Mouse (Mus musculus): ENCODE results near the gene Ildr1. TPM values are rescaled to one million over a fixed set of nuclear protein-coding genes. Genes with fewer than 3 reads are reported as not detected.
A peak's percentile ranks its signal among the peaks of the same experiment; 100 is the strongest.

Ildr1 gene
- polyA plus RNA-seq (2016; fragmentation: Nextera tagmentation; extraction: Ambion mirVana), result 1.0 and 1.7 TPM in 2 replicates

DNA sequence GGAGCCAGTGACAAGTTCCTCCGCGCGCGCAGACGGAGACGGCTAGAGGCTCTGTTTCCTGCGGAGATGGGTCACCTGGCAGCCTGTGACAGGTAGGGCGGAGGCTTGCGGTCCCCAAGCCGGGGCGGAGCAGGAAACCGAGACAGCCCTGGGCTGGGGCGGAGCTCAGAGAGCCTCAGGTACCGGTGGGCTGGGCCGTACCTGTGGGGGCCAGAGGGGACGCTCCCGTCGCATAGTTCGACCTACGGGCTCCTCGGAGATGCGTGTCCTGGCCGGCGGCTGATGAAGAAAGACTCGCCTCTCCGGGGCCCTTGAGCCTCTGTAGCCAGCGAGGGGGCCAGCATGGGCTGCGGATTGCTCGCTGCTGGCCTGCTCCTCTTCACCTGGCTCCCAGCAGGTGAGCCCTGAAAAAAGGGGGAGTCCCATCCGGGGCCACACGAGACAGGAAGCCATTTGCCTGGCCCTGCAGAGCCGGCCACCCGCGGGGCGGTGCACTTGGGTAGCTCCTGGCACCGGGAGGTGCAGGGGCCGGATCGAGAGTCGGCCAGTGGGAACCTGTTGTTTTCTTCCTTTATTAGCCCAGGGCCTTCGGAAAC is at the start of gene Ildr1:
Gene Ildr1 (plus strand): TSS at position 161 of the 596 bp plus-strand sequence.
- WGBS, result 1% methylated on average over 40 of the region's 40 CpGs
- peak within 1 kb of the TSS; percentile 70 for H3K27ac ChIP-seq (replicated peaks)
- peaks cover 8% of the 10 kb centered on the region for H3K4me1 ChIP-seq
- no peaks in the 10 kb centered on the region for H3K36me3 ChIP-seq (replicated peaks)
- no peaks in the 10 kb centered on the region for H3K9me3 ChIP-seq
- peak; percentile 53 for DNase-seq (ENCODE audit: low spot score)
- H3K4me3 ChIP-seq, result peak within 1 kb of the TSS; percentile 63
- peaks cover 42% of the 10 kb centered on the region for H3K27me3 ChIP-seq (replicated peaks; ENCODE audit: low read depth, poor library complexity, severe bottlenecking)

- Histone ChIP-seq H3K36me3 (replicated peaks) (no peaks in the 10 kb centered on the region), H3K9me3 (no peaks in the 10 kb centered on the region), H3K27ac (replicated peaks) (no peak overlapping the region), H3K4me3 (no peak overlapping the region), H3K4me1 (no peaks in the 10 kb centered on the region), H3K27me3 (replicated peaks; ENCODE audit: low read depth, poor library complexity, severe bottlenecking) (no peaks in the 10 kb centered on the region)
- DNase-seq (ENCODE audit: low spot score), result no peak
- 88% methylated on average over 6 of the region's 6 CpGs for WGBS
These were observed 48.7 kb upstream of the Ildr1 start for GRCm38 (mm10) chr16:36645124-36645523.

- DNase-seq (ENCODE audit: low spot score), result no peak
- 43% methylated on average over 3 of the region's 3 CpGs for WGBS
These were observed 44.5 kb upstream of the Ildr1 start for GRCm38 (mm10) chr16:36649304-36649703.

GRCm38 (mm10) chr16:36650511-36650910 is 43.3 kb upstream of the Ildr1 start:
- Histone ChIP-seq H3K4me3 (no peak overlapping the region), H3K27me3 (replicated peaks; ENCODE audit: low read depth, poor library complexity, severe bottlenecking) (no peaks in the 10 kb centered on the region), H3K36me3 (replicated peaks) (no peaks in the 10 kb centered on the region), H3K27ac (replicated peaks) (no peak overlapping the region), H3K9me3 (no peaks in the 10 kb centered on the region), H3K4me1 (no peaks in the 10 kb centered on the region)
- 87% methylated on average over 4 of the region's 4 CpGs for WGBS
- DNase-seq (ENCODE audit: low spot score), result no peak

More at GRCm38 (mm10) chr16:36649304-36649703, 44.5 kb upstream of the Ildr1 start:
- no peak overlapping the region for H3K27ac ChIP-seq (replicated peaks)
- no peaks in the 10 kb centered on the region for H3K27me3 ChIP-seq (replicated peaks; ENCODE audit: low read depth, poor library complexity, severe bottlenecking)
- no peak overlapping the region for H3K4me3 ChIP-seq
- no peaks in the 10 kb centered on the region for H3K9me3 ChIP-seq
- H3K36me3 ChIP-seq (replicated peaks), result no peaks in the 10 kb centered on the region
- H3K4me1 ChIP-seq, result no peaks in the 10 kb centered on the region

DNA sequence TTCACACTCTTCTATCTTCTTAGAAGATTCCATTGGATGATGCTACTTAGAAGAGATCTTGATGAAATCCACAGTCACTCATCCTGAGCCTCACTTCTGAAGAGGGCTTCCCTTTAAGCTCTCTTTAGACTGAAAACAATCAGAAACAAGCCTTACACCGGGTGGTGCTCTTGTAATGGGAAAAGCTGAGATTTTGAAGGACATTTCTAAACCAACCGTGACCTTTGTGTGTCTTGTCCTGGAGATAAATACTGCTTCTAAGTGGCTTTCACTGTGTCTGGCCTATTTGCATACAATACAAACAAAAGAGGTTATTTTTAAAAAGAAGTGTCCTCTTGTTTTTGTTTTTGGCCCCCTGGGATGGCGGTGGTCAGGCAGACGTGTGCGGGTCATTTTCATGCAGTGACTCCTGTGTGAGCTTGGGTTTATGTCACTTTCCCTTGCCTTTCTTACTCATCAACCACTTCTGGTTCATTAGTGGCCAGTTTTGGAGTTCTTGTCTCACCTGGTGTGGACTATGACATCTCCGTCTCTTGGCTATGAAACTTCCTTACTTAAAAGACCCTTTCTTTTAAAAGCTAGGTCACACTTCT is 42.5 kb upstream of the Ildr1 start:
- Histone ChIP-seq H3K36me3 (replicated peaks) (no peaks in the 10 kb centered on the region), H3K9me3 (no peaks in the 10 kb centered on the region), H3K27me3 (replicated peaks; ENCODE audit: low read depth, poor library complexity, severe bottlenecking) (no peaks in the 10 kb centered on the region), H3K4me3 (no peak overlapping the region), H3K27ac (replicated peaks) (no peak overlapping the region), H3K4me1 (no peaks in the 10 kb centered on the region)
- 64% methylated on average over 6 of the region's 6 CpGs for WGBS
- DNase-seq (ENCODE audit: low spot score), result no peak

- DNase-seq (ENCODE audit: low spot score), result no peak
- peaks cover 7% of the 10 kb centered on the region; the same call in 1 of the 2 replicates for H3K9me3 ChIP-seq
- H3K4me3 ChIP-seq, result no peak overlapping the region
- WGBS, result 89% methylated on average over 1 of the region's 1 CpGs
- no peaks in the 10 kb centered on the region for H3K36me3 ChIP-seq (replicated peaks)
- no peaks in the 10 kb centered on the region for H3K27me3 ChIP-seq (replicated peaks; ENCODE audit: low read depth, poor library complexity, severe bottlenecking)
- H3K4me1 ChIP-seq, result no peaks in the 10 kb centered on the region
- no peak overlapping the region for H3K27ac ChIP-seq (replicated peaks)
These were observed 38.6 kb upstream of the Ildr1 start for GRCm38 (mm10) chr16:36655199-36655598.

DNA sequence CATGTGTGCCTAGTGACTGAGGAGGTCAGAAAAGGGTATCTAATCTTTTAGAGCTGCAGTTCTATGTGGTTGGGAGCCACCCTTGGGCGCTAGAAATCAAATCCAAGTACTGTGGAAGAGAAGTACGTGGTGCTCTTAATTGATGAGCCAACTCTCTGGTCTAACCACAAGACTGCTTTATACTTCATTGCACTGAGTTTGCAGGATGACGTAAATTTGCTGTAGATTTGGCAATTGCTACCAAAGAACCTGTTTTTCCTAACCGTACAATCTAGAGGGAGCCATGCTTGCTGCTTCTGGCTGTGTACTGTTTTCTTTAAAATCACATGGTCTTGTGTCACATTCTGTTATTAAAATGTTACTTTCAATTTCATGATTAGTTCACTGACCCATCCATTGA is 37.9 kb upstream of the Ildr1 start:
- 89% methylated on average over 4 of the region's 4 CpGs for WGBS
- Histone ChIP-seq H3K4me3 (no peak overlapping the region), H3K27ac (replicated peaks) (no peak overlapping the region), H3K36me3 (replicated peaks) (no peaks in the 10 kb centered on the region), H3K9me3 (peaks cover 7% of the 10 kb centered on the region; the same call in 1 of the 2 replicates), H3K27me3 (replicated peaks; ENCODE audit: low read depth, poor library complexity, severe bottlenecking) (no peaks in the 10 kb centered on the region), H3K4me1 (no peaks in the 10 kb centered on the region)
- DNase-seq (ENCODE audit: low spot score), result no peak

DNA sequence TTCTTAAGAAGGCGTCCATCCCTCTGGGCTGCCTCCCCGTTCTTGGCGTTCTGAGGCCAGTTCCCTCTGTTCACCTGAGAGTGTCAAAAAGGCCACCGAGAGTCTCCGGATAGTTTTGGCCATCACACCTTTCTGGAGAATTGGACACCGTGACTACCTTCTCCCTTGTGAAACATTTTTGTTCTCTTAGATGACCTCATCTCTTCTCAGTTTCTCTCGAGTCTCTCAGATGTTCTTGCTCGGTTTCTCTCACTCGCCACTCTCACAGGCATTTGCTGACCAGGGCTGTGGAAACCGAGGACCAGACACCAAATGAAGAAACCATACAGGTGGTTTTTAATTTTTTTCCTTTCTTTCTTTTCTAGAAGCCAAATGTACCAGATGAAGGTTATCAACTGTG is 32.4 kb upstream of the Ildr1 start:
- WGBS, result 87% methylated on average over 10 of the region's 10 CpGs
- no peaks in the 10 kb centered on the region for H3K36me3 ChIP-seq (replicated peaks)
- no peaks in the 10 kb centered on the region for H3K27me3 ChIP-seq (replicated peaks; ENCODE audit: low read depth, poor library complexity, severe bottlenecking)
- DNase-seq (ENCODE audit: low spot score), result no peak
- H3K4me1 ChIP-seq, result no peaks in the 10 kb centered on the region
- H3K4me3 ChIP-seq, result no peak overlapping the region
- H3K27ac ChIP-seq (replicated peaks), result no peak overlapping the region
- peaks cover 7% of the 10 kb centered on the region; the same call in 1 of the 2 replicates for H3K9me3 ChIP-seq

GRCm38 (mm10) chr16:36663484-36663883 is 30.3 kb upstream of the Ildr1 start:
- Histone ChIP-seq H3K4me1 (no peaks in the 10 kb centered on the region), H3K27ac (replicated peaks) (no peak overlapping the region), H3K27me3 (replicated peaks; ENCODE audit: low read depth, poor library complexity, severe bottlenecking) (no peaks in the 10 kb centered on the region), H3K9me3 (peaks cover 2% of the 10 kb centered on the region; the same call in 1 of the 2 replicates), H3K36me3 (replicated peaks) (no peaks in the 10 kb centered on the region), H3K4me3 (no peak overlapping the region)
- no peak for DNase-seq (ENCODE audit: low spot score)
- WGBS, result 89% methylated on average over 5 of the region's 5 CpGs

DNA sequence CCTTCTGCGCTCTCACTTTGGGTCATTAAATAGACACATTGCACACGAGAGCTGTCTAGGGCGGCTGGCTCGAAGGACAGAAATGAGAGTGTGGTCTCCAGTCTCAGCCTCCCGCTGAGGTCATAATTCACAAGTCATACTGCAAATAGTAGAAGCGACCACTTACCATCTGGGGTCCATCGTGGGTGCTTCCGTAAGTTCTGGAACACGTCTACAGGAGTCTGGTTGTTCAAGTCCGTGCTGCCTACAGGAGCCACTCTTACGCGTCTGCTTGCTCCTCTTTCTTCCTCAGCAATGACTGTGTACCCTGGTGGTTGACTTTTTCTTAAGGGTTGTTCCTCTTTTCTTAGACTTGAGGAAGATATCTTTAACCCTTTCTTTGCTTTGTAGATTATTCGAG is 28.0 kb upstream of the Ildr1 start, which contains the start of gene Cd86:
Gene Cd86 (minus strand): TSS at position 300 of the 400 bp plus-strand sequence.
- Histone ChIP-seq H3K27ac (replicated peaks) (no peak within 1 kb of the TSS), H3K27me3 (replicated peaks; ENCODE audit: low read depth, poor library complexity, severe bottlenecking) (no peaks in the 10 kb centered on the region), H3K4me1 (no peaks in the 10 kb centered on the region), H3K4me3 (no peak within 1 kb of the TSS), H3K9me3 (no peaks in the 10 kb centered on the region), H3K36me3 (replicated peaks) (no peaks in the 10 kb centered on the region)
- WGBS, result 88% methylated on average over 13 of the region's 13 CpGs
- no peak for DNase-seq (ENCODE audit: low spot score)

GRCm38 (mm10) chr16:36666448-36667017 is 27.2 kb upstream of the Ildr1 start:
- H3K4me3 ChIP-seq, result no peak overlapping the region
- no peak overlapping the region for H3K27ac ChIP-seq (replicated peaks)
- no peaks in the 10 kb centered on the region for H3K36me3 ChIP-seq (replicated peaks)
- H3K9me3 ChIP-seq, result no peaks in the 10 kb centered on the region
- DNase-seq (ENCODE audit: low spot score), result no peak
- WGBS, result 90% methylated on average over 10 of the region's 10 CpGs
- no peaks in the 10 kb centered on the region for H3K27me3 ChIP-seq (replicated peaks; ENCODE audit: low read depth, poor library complexity, severe bottlenecking)
- H3K4me1 ChIP-seq, result no peaks in the 10 kb centered on the region

DNA sequence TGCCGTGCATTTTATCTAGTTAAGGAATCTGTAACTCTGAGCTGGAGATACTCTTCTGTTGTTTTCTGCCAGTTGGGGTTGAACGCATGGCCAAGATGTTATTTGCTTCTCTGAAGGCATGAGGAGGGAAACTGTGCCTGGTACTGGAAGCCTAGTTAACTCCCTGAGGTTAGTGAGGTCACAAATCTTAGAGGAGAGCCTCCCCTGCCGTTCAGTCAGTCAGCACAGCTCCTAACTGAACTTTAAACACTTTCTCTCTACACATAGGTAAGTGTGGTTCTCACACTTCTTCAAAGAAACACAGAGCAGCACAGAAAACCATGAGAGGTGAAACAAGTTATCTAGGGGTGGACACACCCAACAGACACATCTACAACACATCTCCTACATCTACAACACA is 23.2 kb upstream of the Ildr1 start:
- no peak overlapping the region for H3K27ac ChIP-seq (replicated peaks)
- DNase-seq (ENCODE audit: low spot score), result no peak
- WGBS, result 83% methylated on average over 3 of the region's 3 CpGs

DNA sequence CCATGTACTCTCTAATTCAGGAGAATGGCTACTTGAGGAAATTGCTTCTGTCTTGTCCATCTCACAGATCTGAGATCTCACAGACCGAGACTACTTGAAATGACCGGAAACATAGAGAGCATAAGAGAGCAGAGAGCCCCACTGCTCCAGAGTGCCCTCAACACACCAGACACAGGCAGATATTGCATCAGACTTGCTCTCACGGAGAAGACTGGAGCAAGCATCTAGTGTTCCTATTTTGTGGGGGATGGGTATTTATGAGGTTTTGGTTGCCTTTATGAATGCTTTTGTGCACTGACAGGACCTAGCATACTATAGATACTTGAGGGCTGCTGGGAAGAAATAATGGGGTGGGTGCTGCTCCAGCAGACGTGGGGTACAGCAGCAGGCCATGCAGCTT is 20.6 kb upstream of the Ildr1 start:
- Histone ChIP-seq H3K4me1 (no peaks in the 10 kb centered on the region), H3K27ac (replicated peaks) (no peak overlapping the region), H3K36me3 (replicated peaks) (no peaks in the 10 kb centered on the region), H3K9me3 (no peaks in the 10 kb centered on the region), H3K4me3 (no peak overlapping the region), H3K27me3 (replicated peaks; ENCODE audit: low read depth, poor library complexity, severe bottlenecking) (no peaks in the 10 kb centered on the region)
- no peak for DNase-seq (ENCODE audit: low spot score)
- WGBS, result 88% methylated on average over 4 of the region's 4 CpGs

More for the DNA sequence above, 23.2 kb upstream of the Ildr1 start:
- no peaks in the 10 kb centered on the region for H3K36me3 ChIP-seq (replicated peaks)
- H3K4me1 ChIP-seq, result no peaks in the 10 kb centered on the region
- no peaks in the 10 kb centered on the region for H3K9me3 ChIP-seq
- no peaks in the 10 kb centered on the region for H3K27me3 ChIP-seq (replicated peaks; ENCODE audit: low read depth, poor library complexity, severe bottlenecking)
- H3K4me3 ChIP-seq, result no peak overlapping the region

All from embryonic facial prominence, embryonic 10.5 days (tissue).